Comparison of ENCODE assay signal across 8 mouse cellular contexts in genomic region chr19:30029894-30030635, GRCm38 (mm10). TPM values are rescaled to one million over a fixed set of nuclear protein-coding genes. Genes with fewer than 3 reads are reported as not detected.
A peak's percentile ranks its signal among the peaks of the same experiment; 100 is the strongest.
DNase-seq lines count a peak whose midpoint lies in the region; ATAC-seq lines count a peak whose summit lies in the region.

Gene Uhrf2, plus strand, starts transcription at chr19:30030513.

- H3K36me3 ChIP-seq in hindbrain, embryonic 16.5 days (ENCODE audit: control insufficient read depth, insufficient read depth, low read length) = no peaks in the 10 kb centered on the region
- H3K36me3 ChIP-seq in macrophage (ENCODE audit: inconsistent target) = no peaks in the 10 kb centered on the region

- peak within 1 kb of the TSS; percentile 99 for H3K9ac ChIP-seq in hindbrain, embryonic 16.5 days (ENCODE audit: low read depth, low read length)

- peaks cover 42% of the 10 kb centered on the region for H3K79me2 ChIP-seq in macrophage (ENCODE audit: inconsistent target)

- peak; percentile 97 for ATAC-seq in hindbrain, embryonic 16.5 days

- peak; percentile 85 for DNase-seq in WW6 (ENCODE audit: low read depth, low spot score)
- DNase-seq in cerebellum, postnatal 4 days (ENCODE audit: low spot score in 2 of 2) = peak; percentile 92 to 97
- DNase-seq in gastrocnemius, adult 18-20 months (ENCODE audit: low spot score) = peak; percentile 96
- DNase-seq in left cerebral cortex, adult 18-20 months (ENCODE audit: low spot score in 2 of 2) = peak; percentile 93 to 95
- DNase-seq in right cerebral cortex, adult 18-20 months = peak; percentile 95
- DNase-seq in urinary bladder, postnatal 10 days (ENCODE audit: low spot score) = peak; percentile 92

- peaks cover 27% of the 10 kb centered on the region for H3K4me1 ChIP-seq in hindbrain, embryonic 16.5 days (ENCODE audit: control insufficient read depth, insufficient read depth, low read depth, low read length)

- peak within 1 kb of the TSS; percentile 93 for H3K27ac ChIP-seq in hindbrain, embryonic 16.5 days (ENCODE audit: low read depth, low read length)
- H3K27ac ChIP-seq in macrophage = peak within 1 kb of the TSS; percentile 76

- peak within 1 kb of the TSS; percentile 99 for H3K4me3 ChIP-seq in hindbrain, embryonic 16.5 days (ENCODE audit: low read length)
- H3K4me3 ChIP-seq in macrophage (ENCODE audit: inconsistent target) = peak within 1 kb of the TSS; percentile 77

- H3K9me3 ChIP-seq in hindbrain, embryonic 16.5 days (ENCODE audit: control insufficient read depth, low read length) = no peaks in the 10 kb centered on the region

- peak within 1 kb of the TSS; percentile 82 for H3K4me2 ChIP-seq in hindbrain, embryonic 16.5 days (ENCODE audit: low read length)

- WGBS in hindbrain, embryonic 16.5 days = 1% methylated on average over 71 of the region's 74 CpGs
- 8% methylated on average over 72 of the region's 74 CpGs for WGBS in macrophage (ENCODE audit: missing documents)

- no peaks in the 10 kb centered on the region for H3K27me3 ChIP-seq in hindbrain, embryonic 16.5 days (replicated peaks; ENCODE audit: control insufficient read depth, insufficient read depth, low read length)

RNA-seq across cellular contexts. Expression of gene Uhrf2, which starts in this region (rescaled TPM):
- 10 to 100 TPM; 12.9 to 13.1 TPM for total RNA-seq in gastrocnemius, adult 18-20 months (2021)
- 40.7 and 48.0 TPM in 2 replicates for polyA plus RNA-seq in hindbrain, embryonic 16.5 days (2015; fragmentation: Nextera tagmentation; extraction: Ambion mirVana)
- total RNA-seq in left cerebral cortex, adult 18-20 months (2021) = 10 to 100 TPM; 51.5 to 57.7 TPM
- 100 to 1,000 TPM; 125 to 431 (median 187) TPM for total RNA-seq in macrophage (2018; cell fraction: chromatin; rRNA removed)
- 10 to 100 TPM; 32.8 to 61.8 (median 45.4) TPM for total RNA-seq in macrophage (2018; cell fraction: cytosol; rRNA removed)
- total RNA-seq in macrophage (2018; cell fraction: nucleus; rRNA removed) = 100 to 1,000 TPM in 19 of 26 experiments, 10 to 100 TPM in 7; 70.5 to 252 (median 136) TPM
- 43.7 to 57.4 TPM (median 51.4 TPM) in 3 replicates for polyA plus RNA-seq in macrophage (2018)

Comparison
In these comparisons a context has a peak if more than half of its experiments do, and no peak if none do; other contexts are left out.
1. Peak in every context shown above with its lines: DNase-seq, ATAC-seq, H3K4me3 ChIP-seq and H3K27ac ChIP-seq.